Mouse (Mus musculus) heart, adult 11 months (tissue): ENCODE data around the gene Tbx2.

Experiments
- DNase-seq: peaks from one replicate; pipeline ENCODE4 v3.0.0; 2022

Tbx2 gene

GRCm38 (mm10) chr11:85832231-85832924 lies at the start of gene Tbx2:
Gene Tbx2, plus strand, starts transcription at chr11:85832551.
- peak; percentile 99 for DNase-seq

DNA sequence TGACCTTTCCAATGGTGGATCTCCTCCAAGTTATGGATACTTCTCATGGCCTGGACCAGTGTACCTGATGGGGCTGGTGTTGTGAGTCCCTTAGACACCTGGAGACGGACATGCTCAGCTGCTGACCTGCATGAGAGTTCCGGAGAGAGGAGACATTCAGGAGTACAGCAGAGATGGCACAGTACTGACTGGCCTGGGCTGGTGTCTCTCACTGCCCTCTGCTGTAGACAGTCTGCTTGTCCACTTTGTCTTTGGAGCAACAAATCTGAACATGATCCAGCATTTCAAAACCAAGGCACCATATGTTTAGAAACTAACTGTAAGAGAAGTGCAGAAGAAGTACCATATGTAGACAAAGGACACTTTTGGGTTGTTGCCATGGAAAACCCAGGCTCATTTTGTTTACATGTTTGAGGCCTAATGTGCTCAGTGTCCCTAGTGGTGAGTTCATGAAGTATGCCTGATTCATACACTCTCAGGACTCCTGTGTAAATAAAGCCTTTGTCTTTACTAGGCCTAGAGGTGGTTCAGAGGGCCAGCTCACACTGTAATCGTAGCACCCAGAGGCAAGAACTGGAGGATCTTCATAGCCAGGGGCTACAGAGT lies 46.1 kb upstream of the Tbx2 start:
- no peak for DNase-seq

DNA sequence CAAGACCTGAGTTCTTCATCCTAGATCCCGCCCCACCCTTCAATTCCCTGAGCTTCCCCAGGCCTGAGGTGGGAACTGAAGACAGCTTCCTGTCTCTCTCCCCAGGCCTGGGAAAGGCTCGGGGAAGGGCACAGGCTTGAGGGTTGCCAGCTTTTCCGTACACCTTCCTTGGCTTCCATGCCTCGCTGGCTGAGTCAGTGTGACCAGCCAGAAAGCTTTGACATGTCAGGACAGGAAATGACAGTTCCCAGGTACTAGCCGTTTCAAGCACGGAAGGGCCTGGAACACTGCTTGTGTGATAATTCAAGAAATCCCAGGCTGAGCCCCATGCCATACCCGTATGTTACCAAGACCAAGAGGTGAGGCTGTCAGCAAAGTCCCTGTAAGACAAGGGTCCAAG lies 42.6 kb upstream of the Tbx2 start:
- no peak for DNase-seq

DNA sequence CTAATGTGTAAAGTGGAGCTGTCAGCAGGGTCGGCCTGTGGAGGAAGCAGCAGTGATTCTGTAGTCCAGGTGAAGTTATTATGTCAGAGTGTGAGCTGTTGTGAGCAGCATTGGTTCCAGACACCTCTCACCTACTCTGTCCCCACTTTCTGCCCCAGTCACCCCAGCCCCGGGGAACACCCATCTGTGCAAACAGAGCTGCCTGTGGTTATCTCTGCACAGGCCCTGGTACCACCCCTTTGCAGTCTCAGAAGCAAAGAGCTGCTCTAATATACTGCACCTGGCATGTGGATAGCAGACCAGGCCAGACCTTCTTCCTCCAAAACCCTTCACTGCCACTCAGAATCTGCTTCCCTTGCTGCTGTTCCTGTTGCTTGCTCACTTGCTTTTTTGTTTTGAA lies 42.1 kb upstream of the Tbx2 start:
- DNase-seq = no peak

GRCm38 (mm10) chr11:85791212-85791611 lies 41.1 kb upstream of the Tbx2 start:
- DNase-seq = no peak

GRCm38 (mm10) chr11:85792534-85793215 lies 39.7 kb upstream of the Tbx2 start:
- DNase-seq = no peak

GRCm38 (mm10) chr11:85799456-85799855 lies 32.9 kb upstream of the Tbx2 start:
- no peak for DNase-seq

DNA sequence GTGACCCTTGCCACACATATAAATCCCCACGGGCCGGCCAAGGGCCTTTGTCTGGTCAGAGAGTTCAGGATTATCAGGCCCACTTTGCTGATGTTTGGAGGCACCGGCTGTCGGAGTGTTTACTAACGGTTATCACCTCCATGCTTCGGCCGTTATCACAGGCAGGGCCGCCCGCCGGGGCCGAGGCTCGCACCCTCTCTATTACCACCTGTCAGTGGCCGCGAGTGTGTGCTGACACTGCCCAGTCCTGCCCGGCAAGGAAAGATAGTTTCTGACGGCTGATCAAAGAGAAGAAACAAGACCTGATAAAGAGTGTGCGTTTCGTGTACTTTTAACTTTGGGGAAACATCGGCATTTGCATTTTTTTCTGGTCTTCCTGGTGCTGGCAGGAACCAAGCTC lies 32.5 kb upstream of the Tbx2 start:
- peak; percentile 96 for DNase-seq

- no peak for DNase-seq
Observed at GRCm38 (mm10) chr11:85800380-85800779, 32.0 kb upstream of the Tbx2 start.

DNA sequence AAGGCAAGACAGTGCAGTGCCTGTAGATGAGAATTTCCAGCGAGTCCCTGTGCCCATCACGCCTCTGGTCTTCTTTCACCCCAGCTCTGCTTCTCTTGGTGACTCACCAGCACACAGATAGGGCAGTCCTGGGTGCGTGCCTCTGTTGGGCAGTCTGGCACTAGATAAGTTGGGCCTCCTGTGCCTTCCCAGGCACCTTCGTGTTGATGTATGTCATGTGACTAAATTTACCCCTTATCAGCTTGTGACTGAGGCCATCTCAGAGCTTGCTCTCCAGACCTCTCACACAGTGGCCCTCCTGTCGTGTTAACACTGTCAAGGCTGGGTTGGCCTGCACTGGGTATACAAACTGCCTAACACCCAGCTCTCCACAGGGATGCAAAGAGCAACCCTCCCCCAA lies 28.3 kb upstream of the Tbx2 start:
- DNase-seq = no peak

DNA sequence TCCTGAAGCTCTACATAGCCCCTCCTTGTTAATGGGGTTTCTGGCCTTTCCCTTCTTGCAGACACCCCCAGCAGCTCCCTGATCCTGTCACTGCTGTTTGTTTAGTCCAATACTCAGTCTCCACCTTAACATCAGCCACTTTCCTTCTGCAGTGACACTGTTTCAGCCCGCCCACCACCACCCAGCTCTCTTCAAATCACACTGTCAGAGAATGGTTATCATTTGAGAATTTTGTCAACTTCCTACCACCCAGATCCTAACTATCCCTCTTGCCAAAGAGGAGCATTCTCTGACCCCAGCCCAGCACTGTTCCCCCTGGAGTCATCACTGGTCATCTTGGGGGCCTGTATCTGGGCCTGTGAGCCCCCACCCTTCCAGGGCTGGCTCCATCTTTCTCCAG lies 26.6 kb upstream of the Tbx2 start:
- DNase-seq = no peak

GRCm38 (mm10) chr11:85807353-85807752 lies 25.0 kb upstream of the Tbx2 start:
- no peak for DNase-seq

DNA sequence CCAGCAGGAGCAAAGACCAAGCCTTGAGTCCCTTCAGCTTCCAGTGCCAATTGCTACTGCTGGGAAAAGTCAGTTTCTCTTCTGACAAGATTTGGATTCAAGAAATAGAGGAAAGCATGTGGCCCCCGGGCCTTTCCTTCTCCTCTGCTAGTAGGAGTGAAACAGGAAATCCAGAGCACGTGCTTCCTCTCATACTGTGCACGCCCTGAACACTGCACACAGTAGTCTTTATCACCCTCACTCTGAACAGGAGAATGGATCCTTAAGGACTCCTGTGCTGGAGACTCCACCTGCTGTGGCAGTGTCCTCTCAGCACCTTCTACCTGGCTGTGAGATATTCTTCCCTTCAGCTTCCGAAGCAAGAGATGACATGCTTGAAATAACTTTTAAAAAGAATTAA lies 21.1 kb upstream of the Tbx2 start:
- DNase-seq = no peak

GRCm38 (mm10) chr11:85811676-85812075 lies 20.7 kb upstream of the Tbx2 start:
- no peak for DNase-seq

DNA sequence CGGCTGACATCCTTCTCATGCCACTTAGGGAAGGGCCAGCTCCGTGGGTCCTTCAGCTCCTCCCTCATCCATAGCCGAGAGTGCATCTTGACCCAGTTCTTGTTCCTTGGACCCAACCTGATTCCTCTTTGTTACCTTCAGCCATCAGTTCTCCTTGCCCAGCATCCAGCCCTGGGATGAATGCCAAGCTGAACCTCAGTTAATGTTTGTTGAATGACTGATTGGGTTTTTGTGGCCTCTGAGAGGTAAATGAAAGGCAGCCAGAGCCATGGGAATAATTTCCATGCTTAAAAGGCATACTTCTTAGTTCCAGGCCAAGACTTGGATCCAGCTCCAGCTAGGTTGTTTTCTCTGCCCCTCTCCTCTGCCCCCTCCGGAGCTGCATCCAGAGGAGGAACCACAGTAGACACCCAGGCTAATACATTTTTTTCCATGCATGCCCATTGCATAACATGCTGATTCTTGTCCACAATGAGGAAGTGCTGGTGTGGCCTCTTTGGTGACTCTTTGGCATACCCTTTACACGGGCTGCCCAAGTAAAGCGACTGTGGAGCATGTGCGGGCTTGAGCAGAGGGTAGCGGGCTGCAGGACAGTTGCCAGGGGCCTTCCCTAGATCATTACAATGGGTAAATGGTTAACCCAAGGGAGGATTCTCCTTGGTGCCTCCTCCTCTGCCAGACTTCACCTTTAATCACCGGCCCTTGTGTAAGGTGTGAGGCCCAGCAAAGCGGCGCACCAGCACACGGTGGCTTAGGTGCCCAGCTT lies 20.0 kb upstream of the Tbx2 start:
- DNase-seq = no peak

DNA sequence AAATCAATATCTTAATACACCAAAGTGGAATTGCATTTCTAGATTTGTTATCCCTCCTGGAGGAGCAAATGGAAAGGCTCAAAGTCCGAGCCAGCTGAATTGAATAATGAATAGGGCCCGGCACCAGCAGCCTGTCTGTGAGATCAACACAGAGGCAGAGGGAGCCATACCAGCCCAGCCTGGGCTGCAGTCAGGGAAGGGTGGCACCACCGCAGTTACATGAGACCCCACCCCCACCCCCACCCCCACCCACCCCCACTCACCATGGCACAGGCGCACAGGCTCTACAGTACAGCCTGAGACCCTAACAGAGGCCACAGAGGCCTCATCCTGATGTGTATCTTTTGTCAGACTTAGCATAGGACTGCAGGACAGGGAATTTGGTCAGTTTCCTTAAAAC lies 17.7 kb upstream of the Tbx2 start:
- DNase-seq = no peak

DNA sequence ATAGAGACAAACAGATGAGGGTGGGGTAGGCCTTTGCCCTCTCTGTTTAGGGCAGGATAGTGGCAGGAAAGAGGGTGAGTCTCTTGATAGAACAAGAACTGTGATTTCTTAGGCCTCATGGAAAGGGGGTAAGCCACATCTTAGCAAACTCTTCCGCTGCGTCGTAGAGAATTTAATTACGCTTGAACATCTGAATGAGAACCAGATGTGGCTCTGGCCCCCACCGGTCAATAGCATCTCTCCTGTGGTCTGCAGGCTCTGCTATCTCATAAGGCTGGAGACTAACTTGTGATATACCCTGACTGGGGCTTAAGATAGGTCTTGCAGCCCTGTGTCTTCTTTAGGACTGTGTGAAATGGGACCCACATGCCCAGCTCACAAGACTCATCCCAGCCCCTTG lies 15.9 kb upstream of the Tbx2 start:
- no peak for DNase-seq

- DNase-seq = no peak
Observed at GRCm38 (mm10) chr11:85818401-85818800, 13.9 kb upstream of the Tbx2 start.

- peak; percentile 93 for DNase-seq
Observed at GRCm38 (mm10) chr11:85820959-85821358, 11.4 kb upstream of the Tbx2 start.

- no peak for DNase-seq
Observed at GRCm38 (mm10) chr11:85821659-85822058, 10.7 kb upstream of the Tbx2 start.

DNA sequence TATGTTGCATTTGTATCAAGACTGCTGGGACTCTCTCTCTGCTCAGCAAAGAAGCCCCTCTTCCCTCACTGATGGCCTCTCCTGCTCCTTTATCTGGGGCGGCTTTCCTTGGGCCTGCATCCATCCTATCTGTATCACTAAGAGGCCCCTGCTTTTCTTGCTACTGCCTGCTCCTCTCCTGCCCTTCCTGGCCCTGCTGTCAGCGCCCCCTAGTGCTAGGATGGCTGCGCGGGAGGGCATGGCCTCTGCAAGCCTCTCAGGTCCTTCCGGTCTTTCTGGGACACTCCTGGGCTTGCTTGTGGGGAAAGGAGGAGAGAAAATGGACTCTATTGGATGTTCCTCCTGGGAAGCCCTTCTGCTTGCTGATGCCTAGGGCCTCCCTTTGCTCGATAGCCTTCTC lies 9.2 kb upstream of the Tbx2 start:
- DNase-seq = peak; percentile 97

GRCm38 (mm10) chr11:85823794-85824193 lies 8.6 kb upstream of the Tbx2 start:
- no peak for DNase-seq

DNA sequence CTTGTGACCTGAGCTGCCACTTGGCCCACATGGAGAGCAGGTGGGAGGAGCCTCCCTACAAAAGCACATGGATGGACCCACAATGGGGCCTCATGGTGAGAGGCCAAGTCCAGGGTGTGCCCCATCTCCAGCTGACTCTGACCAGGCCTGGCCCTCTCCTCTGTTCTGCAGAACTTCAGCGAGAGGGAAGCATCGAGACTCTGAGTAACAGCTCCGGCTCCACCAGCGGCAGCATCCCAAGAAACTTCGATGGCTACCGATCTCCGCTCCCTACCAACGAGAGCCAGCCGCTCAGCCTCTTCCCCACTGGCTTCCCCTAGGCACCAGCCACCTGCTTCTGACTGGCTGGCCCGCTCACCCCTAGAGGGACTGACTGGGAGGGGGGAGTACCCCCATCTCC lies 7.3 kb upstream of the Tbx2 start:
- peak; percentile 91 for DNase-seq

GRCm38 (mm10) chr11:85825823-85826222 lies 6.5 kb upstream of the Tbx2 start:
- DNase-seq = no peak
